Mouse (Mus musculus) MN1 (cell line): ENCODE measurements at regions not wholly inside any gene's neighbourhood (a gene's known extent, or its start where the extent isn't known, plus 50 kb on each side); places are given as distances from the start of the nearest gene placed in this dataset.
"Not testable (repeated sequence)": the region's sequence is repeated elsewhere in the genome, so short reads cannot be mapped to it uniquely, and the experiment has no call there.

Source experiments
- DNase-seq: peaks from one replicate; pipeline ENCODE4 v3.0.0-alpha.2; 2016; ENCODE audit warnings: low spot score

- DNase-seq: not testable (repeated sequence)
Measured at GRCm38 (mm10) chr13:61957197-61957596, 172.5 kb upstream of the Zfp808 start.

- DNase-seq: not testable (repeated sequence)
Measured at GRCm38 (mm10) chr13:61978856-61979255, 150.8 kb upstream of the Zfp808 start.

GRCm38 (mm10) chr13:61996519-61996918 is 133.2 kb upstream of the Zfp808 start:
- not testable (repeated sequence) for DNase-seq

GRCm38 (mm10) chr13:61998803-61999202 is 130.9 kb upstream of the Zfp808 start:
- not testable (repeated sequence) for DNase-seq

GRCm38 (mm10) chr13:62007321-62007720 is 122.4 kb upstream of the Zfp808 start:
- DNase-seq: not testable (repeated sequence)

GRCm38 (mm10) chr13:62015424-62016167 is 114.1 kb upstream of the Zfp808 start:
- DNase-seq: peak; percentile 47

- DNase-seq: not testable (repeated sequence)
Measured at GRCm38 (mm10) chr13:62016168-62016502, 113.6 kb upstream of the Zfp808 start.

GRCm38 (mm10) chr13:62037646-62038045 is 92.0 kb upstream of the Zfp808 start:
- not testable (repeated sequence) for DNase-seq

GRCm38 (mm10) chr13:62077951-62078671 is 51.6 kb upstream of the Zfp808 start:
- DNase-seq: not testable (repeated sequence)

- DNase-seq: not testable (repeated sequence)
Measured at GRCm38 (mm10) chr13:62078893-62079292, 50.8 kb upstream of the Zfp808 start.
